Mouse (Mus musculus) adrenal gland, postnatal 10 days (tissue): Measurements from ENCODE around the gene Pard6b. TPM values are rescaled to one million over a fixed set of nuclear protein-coding genes. Genes with fewer than 3 reads are reported as not detected.
"Not testable (repeated sequence)": the region's sequence is repeated elsewhere in the genome, so short reads cannot be mapped to it uniquely, and the experiment has no call there.

ENCODE experiments used
- DNase-seq: peaks from one replicate; pipeline ENCODE4 v3.0.0; 2021; ENCODE audit warnings: mixed read lengths
- long read RNA-seq, 2 experiments: library from polyadenylated mRNA; stranded (forward); transcript quantifications; one replicate each; pipeline ENCODE4 v2.0.0; 2021
- total RNA-seq, 2 experiments: library from RNA; stranded (reverse); gene quantifications; 2 replicates each; pipeline ENCODE4 v1.2.3; 2021

Pard6b gene
- 1 to 10 TPM; 2.1 to 2.3 TPM for total RNA-seq
- long read RNA-seq, experiment 1, partial matches to known transcripts: 0 of 4 reads
- long read RNA-seq, experiment 1, other reads (novel, unspliced or antisense): 1 of 4 reads
- long read RNA-seq, experiment 2, partial matches to known transcripts: 0 of 1 reads
- long read RNA-seq, experiment 2, other reads (novel, unspliced or antisense): 0 of 1 reads

DNA sequence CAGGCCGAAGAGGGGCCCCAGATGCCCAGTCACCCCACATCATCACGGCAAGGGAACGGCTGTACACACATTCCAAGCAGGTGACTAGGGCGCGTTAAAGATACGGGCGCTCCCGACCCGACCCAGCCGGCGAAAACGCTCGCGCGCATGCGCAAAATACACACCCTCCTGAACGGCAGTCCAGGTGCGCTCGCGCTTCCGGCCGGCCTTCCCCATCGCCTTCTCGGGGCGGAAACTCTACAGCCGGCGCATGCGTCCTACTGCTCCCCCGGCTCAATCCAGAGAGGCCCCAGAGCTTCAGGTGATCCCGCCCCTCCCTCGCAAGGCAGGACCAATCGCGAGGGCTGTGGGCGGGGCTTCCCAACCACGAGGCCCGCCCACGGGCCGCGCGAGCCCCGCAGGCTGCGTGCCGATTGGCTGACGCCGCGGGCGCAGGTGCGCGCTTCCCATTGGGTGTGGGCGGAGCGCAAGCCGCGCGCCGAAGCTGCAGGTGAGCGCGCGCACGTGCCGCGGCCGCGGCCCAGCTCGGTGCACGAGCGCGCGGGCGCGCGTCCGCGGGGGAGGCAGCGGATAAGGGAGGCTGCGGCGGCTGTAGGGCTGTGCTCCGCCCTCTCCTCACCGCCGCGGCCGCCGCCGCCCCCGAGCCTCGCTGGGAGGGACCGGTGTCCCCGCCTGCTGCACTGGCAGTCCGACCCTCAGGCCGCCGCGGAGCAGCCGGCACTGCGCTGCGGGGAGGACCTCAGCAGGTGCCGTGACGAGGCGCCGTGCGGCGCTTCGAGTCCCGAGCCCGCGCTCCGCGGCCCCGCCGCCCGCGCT is at the start of gene Pard6b:
TSS of gene Pard6b (plus strand) at position 574 of the 816 bp plus-strand sequence.
- DNase-seq: peak; percentile 93

GRCm38 (mm10) chr2:168031842-168032241 is 49.0 kb upstream of the Pard6b start:
- no peak for DNase-seq

DNA sequence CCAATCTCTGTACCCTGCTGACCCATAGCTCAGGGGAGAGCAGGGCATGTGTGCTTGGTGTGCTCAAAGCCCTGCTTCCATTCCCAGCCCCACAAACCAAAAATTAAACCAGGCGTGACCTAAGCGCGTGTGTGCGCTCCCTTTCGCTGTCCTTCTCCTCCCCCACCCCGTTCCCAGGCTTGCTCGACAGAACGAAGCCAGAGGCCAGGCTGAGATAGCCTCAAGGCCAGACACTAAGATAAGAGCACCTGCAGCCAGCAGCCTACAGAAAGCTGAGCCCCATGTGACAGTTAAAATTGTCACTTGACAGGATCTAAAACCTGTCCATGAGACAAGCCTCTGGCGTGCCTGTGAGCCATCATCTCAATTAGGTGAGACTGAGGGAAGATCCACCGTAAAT is 46.9 kb upstream of the Pard6b start:
- DNase-seq: no peak

GRCm38 (mm10) chr2:168035907-168036306 is 44.9 kb upstream of the Pard6b start:
- DNase-seq: peak; percentile 71

DNA sequence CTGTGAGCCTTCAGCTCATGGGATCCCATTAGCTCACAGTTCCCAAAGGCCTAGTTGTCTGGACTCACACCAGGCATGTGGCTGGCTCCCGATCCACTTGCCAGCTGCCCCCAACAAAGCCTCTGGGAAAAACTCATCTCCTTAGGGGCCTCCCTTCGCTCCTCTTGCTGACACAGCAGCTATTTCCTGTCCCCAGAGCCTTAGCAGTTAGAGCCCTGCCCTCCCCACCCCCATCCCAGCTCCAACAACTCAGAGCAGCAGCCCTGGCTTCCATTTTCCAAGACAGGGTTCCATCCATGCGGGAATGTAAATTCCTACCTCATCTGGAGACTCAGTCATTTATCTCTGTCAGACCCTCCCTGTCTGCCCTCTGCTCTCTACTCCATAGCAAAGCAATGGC is 43.7 kb upstream of the Pard6b start:
- DNase-seq: peak; percentile 67

GRCm38 (mm10) chr2:168040751-168041150 is 40.1 kb upstream of the Pard6b start:
- DNase-seq: no peak

- no peak for DNase-seq
Observed at GRCm38 (mm10) chr2:168042019-168042418, 38.8 kb upstream of the Pard6b start.

GRCm38 (mm10) chr2:168044681-168045287 is 36.0 kb upstream of the Pard6b start:
- no peak for DNase-seq

- DNase-seq: no peak
Observed at GRCm38 (mm10) chr2:168045357-168045756, 35.4 kb upstream of the Pard6b start.

DNA sequence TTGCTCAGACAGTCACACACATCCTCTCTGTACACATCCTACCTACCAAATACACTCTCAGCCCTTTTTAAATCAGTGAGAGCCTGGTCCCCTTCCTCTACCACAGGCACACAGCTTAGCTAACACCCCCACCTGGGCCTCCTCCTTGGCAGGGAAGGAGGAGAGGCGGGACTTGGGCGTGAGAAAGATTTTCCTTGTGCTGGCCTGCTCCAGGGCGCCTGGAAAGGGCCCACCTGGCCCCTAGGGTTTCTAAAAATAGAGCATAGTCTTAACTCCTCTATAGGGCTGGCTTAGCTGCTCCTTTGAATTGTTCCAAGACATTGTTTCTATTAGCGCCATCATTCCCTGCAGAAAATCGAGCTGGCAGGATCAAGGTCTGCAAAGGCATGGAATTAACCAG is 35.0 kb upstream of the Pard6b start:
- DNase-seq: no peak

DNA sequence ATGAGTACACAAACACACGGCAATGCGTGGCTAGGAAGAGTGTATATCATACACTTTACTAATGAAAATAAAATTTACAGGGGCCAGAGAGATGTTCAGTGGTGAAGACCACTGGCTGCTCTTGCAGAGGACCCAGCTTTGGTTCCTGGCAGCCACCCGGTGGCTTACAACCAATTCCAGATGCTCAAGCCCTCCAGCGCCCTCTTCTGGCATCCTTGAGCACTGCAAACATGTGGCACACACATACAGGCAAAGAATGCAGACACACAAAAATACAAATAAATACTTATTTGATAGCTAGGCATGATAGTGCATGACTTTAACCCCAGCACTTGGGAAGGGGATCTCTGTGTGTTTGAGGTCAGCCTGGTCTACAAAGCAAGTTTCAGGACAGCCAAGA is 34.3 kb upstream of the Pard6b start:
- DNase-seq: no peak

DNA sequence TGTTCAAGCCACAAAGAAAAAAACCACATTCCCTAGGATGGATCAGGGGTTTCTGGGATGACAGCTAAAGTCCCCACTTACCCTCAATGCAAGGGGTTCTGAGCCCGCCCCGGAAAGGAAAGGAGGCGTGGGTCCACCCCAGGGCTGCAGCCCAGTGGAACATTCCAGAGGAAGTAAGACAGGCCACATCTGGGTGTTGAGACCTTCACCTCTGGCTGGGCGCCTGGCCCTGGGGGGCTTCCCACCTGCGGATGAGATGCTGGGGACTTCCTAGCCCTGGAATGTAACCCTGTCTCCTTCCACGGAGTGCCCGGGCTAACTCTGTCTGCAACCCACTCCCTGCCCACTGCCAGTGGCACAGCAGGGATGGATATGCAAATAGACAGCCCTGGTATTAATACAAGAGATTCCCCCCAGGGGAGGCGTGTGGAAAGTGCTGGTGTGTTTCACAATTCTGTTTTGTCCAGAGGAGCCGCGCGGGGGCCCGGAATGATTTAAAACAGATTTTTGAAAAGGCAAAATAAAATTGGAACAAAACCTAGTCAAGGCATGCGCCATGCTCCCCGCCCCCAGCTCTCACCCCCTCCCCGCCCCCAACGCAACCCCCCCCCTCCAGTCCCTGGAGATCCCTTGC is 31.7 kb upstream of the Pard6b start:
- DNase-seq: peak; percentile 47

DNA sequence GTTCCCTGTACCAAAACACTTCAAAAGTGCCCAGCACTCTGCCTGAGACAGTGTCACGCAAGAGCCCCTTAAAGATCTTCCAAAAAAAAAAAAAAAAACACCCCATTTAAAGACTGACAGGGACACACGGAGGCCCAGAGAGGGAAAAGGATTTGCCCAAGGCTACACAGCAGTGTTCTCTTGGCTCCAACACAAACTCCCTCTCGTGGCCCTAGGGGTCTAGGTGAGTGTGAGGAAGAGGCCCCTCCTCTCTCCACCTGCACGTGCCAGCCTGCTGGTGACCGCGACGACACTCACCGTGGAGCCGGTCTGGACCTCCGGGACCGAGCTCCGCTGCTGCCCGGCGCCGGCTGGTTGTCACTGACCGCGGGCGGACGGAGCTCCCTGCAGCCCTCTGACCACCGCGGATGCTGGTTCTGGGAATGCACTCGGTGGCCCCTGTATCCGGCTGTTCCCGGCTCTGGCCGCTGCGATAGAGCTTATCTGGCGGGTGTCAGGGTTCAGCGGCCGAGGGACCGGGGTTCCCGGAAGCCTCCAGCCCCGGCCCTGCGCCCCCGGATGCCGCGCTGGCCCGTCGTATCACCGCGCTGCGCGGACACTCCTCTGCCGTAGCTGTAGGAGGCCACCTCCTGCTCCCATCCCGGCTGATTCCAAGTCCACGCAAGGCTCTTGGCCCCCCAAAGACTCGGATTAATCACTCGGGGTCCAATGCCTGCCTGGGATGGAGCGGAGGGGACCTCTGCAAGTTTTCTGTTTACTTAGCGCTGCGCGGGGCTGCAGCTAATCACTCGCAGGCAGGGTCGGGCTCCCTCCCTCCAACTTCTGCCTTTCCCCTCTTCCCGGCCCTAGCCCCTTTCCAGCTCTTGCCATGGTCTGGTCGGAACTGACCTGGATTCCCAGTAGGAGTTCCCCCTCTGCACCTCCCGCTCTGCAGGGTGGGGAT is 30.5 kb upstream of the Pard6b start:
- DNase-seq: peak; percentile 56

DNA sequence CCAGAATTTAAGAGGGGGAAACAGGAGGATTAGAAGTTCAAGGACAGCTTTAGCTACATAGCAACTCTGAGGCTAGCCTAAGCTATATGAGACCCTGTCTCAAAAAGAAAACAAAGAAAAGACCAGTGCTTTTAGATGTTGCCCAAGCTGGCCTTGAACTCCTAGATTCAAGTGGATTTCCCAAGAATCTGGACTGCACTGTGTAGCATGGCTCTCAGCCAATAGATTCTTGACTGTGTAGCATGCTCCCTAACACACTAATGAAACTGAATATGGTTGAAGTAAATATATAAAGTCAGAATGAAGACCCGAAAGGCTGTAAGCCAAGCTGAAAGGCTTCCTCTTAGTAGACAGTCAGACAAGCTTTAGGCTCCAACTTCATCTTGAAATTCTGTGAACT is 28.6 kb upstream of the Pard6b start:
- DNase-seq: no peak

GRCm38 (mm10) chr2:168052689-168053088 is 28.1 kb upstream of the Pard6b start:
- peak; percentile 69 for DNase-seq

- DNase-seq: no peak
Observed at GRCm38 (mm10) chr2:168054142-168054541, 26.7 kb upstream of the Pard6b start.

- DNase-seq: no peak
Observed at GRCm38 (mm10) chr2:168055910-168056665, 24.7 kb upstream of the Pard6b start.

DNA sequence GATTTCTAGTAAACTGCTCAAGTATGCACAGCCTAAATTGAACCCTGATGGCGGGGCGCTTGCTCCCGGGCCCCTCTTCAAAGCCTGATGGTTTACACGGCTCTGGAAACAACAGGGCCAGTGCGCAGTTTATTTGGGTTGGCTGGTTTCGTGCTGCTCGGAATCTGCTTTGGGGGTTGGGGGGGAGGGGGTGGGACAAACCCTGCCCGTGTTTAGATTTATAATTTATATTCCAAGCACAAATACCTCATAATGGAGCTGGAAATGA is 24.2 kb upstream of the Pard6b start:
- no peak for DNase-seq

GRCm38 (mm10) chr2:168057876-168058275 is 22.9 kb upstream of the Pard6b start:
- DNase-seq: not testable (repeated sequence)

DNA sequence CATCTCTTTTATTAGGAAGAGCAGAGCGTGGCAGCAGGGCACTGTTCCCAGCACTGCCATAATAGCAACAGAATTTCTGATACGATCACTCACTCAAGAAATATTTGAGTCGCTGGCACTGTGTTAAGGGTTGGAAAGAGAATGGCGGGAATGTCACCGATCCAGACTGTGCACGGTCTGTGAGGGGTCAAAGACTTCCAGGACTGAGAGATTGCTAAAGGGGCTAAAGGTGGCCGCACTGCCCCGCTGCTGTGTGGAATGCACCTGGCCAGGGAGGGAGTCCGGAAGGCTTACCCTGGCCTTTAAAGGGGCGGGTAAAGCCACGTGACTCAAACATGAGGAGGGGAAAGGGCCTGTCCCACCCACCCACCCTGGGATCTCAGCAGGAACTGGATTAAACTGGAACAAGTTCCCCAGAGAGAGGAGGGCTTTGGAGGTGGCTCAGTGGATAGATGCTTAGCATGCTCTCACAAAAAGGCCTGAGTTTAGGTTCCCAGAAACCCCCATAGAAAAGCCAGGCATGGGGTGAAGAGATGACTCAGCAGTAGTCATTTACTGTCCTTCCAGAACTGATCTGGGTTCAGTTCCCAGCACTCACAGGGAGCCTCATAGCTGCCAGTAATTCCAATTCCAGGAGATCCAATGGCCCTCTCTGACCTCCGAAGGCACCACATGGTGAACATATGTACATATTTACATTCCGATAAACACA is 22.2 kb upstream of the Pard6b start:
- DNase-seq: no peak
